In the genomic region with DNA sequence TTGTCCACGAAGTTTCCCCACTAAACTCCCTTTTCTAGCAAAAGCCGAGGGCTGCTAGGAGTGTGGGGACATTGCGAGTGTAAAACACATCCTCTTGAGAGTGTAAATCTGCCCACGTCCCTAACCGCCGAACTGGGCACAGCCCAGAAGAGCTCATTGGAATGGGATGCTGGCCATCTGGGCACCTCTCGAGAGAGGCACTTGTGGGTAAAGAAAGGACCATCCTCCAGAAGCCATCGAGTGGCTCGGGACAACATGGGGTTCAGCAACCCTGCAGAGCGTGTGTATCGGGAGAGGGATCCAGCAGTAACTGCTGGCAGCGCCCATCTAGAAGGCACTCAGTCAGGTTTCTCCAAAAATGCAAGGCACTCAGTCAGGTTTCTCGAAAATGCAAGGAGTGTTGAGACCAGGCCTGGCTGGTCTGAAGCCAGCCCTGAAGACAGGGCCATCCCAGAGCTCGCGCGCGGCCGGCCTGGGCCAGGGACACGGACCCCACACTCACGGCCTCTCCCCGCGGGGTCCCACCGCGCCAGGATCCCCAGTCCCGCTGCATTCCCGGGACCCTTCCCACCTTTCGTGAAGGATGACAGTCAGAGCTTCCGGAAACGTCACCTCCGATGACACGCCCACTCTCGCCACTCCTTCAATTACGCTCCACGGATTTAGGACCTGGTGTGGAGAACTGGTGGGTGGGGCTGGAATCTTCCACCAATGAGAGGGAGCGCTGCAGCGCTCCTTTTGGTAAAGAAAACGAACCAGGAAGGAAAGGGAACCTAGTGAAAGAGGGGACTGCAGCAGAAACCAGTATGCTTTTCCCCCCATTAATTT, we compare ENCODE assay signal across 8 mouse cellular contexts. TPM values are rescaled to one million over a fixed set of nuclear protein-coding genes. Genes with fewer than 3 reads are reported as not detected.
DNase-seq lines count a peak whose midpoint lies in the region; ATAC-seq and TF ChIP-seq lines count a peak whose summit lies in the region.

No protein-coding gene starts in this region.

- ATAC-seq in forebrain, postnatal 0 days = peak; percentile 98
- ATAC-seq in lung, embryonic 15.5 days (ENCODE audit: borderline replicate concordance, extremely low read depth, low FRiP score, low TSS enrichment) = peak; percentile 95

- 3% methylated on average over 37 of the region's 37 CpGs for WGBS in cerebellum, adult 2 months
- 5% methylated on average over 37 of the region's 37 CpGs for WGBS in forebrain, postnatal 0 days
- 4% methylated on average over 37 of the region's 37 CpGs for WGBS in lung, embryonic 15.5 days

- H3K27ac ChIP-seq in MEL (ENCODE audit: control insufficient read depth, low read depth, low read length) = no peak overlapping the region
- H3K27ac ChIP-seq in cerebellum, adult 2 months (ENCODE audit: insufficient read depth, low read length) = peak overlapping the region; percentile 67
- H3K27ac ChIP-seq in forebrain, postnatal 0 days (ENCODE audit: low read depth, low read length) = peak overlapping the region; percentile 87
- H3K27ac ChIP-seq in lung, embryonic 15.5 days = peak overlapping the region; percentile 58

- peak; percentile 31 to 74; a peak in 3 of 4 replicates for TF ChIP-seq POLR2A in MEL (IDR thresholded peaks at IDR 0.05; ENCODE audit: control insufficient read depth in 1 of 2, insufficient read depth in 1 of 2, low read depth in 1 of 2, low read length in 2 of 2, poor library complexity in 1 of 2)
- TF ChIP-seq POLR2A in cerebellum, adult 2 months (IDR thresholded peaks at IDR 0.05; ENCODE audit: borderline replicate concordance, insufficient read depth, low read length) = peak; percentile 51; the same call in 1 of the 2 replicates

- H3K4me3 ChIP-seq in MEL (ENCODE audit: control insufficient read depth in 1 of 2, insufficient read depth in 1 of 2, low read depth in 2 of 2, low read length in 2 of 2) = peak overlapping the region; percentile 84 to 97
- peak overlapping the region; percentile 93 for H3K4me3 ChIP-seq in cerebellum, adult 2 months (replicated peaks; ENCODE audit: insufficient read depth, low read depth, low read length)
- H3K4me3 ChIP-seq in forebrain, postnatal 0 days (ENCODE audit: low read depth, low read length) = peak overlapping the region; percentile 60
- H3K4me3 ChIP-seq in lung, embryonic 15.5 days = peak overlapping the region; percentile 84

- no peak for TF ChIP-seq EP300 in MEL (IDR thresholded peaks at IDR 0.05; ENCODE audit: low read depth in 1 of 2, low read length in 2 of 2)

- peak overlapping the region; percentile 76 for H3K4me2 ChIP-seq in forebrain, postnatal 0 days (ENCODE audit: low read depth)
- H3K4me2 ChIP-seq in lung, embryonic 15.5 days = peak overlapping the region; percentile 79

- no peaks in the 10 kb centered on the region; the same call in 1 of the 2 replicates for H3K79me2 ChIP-seq in MEL (ENCODE audit: control insufficient read depth, insufficient read depth, low read length, poor library complexity)

- H3K27me3 ChIP-seq in MEL (ENCODE audit: control insufficient read depth in 1 of 2, insufficient read depth in 2 of 2, low read length in 2 of 2) = peaks cover 4 to 8% of the 10 kb centered on the region in 2 experiments; a peak in 3 of 4 replicates
- no peaks in the 10 kb centered on the region for H3K27me3 ChIP-seq in cerebellum, adult 2 months (ENCODE audit: control insufficient read depth, insufficient read depth, low read length)
- 0 out of 2 replicates have a peak, but pooled peaks cover 4% of the 10 kb centered on the region for H3K27me3 ChIP-seq in forebrain, postnatal 0 days (ENCODE audit: insufficient read depth, low read length)
- H3K27me3 ChIP-seq in lung, embryonic 15.5 days = peaks cover 5% of the 10 kb centered on the region; the same call in 1 of the 2 replicates

- DNase-seq in MEL (ENCODE audit: low read depth, low spot score) = peak; percentile 96
- DNase-seq in cerebellum, adult 2 months = peak; percentile 88 to 90
- peak; percentile 95 for DNase-seq in forebrain, postnatal 0 days
- peak; percentile 89 for DNase-seq in heart, postnatal 4 days
- peak; percentile 89 to 91 for DNase-seq in layer of hippocampus, adult 8-10 months (ENCODE audit: low spot score in 2 of 2)
- peak; percentile 81 for DNase-seq in ovary, adult 18-20 months (ENCODE audit: low spot score)
- peak; percentile 89 for DNase-seq in thymus, postnatal 0 days (ENCODE audit: low spot score)

- peak in 1 of 3 experiments; percentile 8; a peak in 1 of 6 replicates for TF ChIP-seq CTCF in MEL (IDR thresholded peaks at IDR 0.05 in 2 of 3, conservative IDR thresholded peaks at IDR 0.05 in 1 of 3; ENCODE audit: control insufficient read depth in 1 of 3, insufficient read depth in 1 of 3, low read depth in 2 of 3, low read length in 3 of 3, poor library complexity in 1 of 3, severe bottlenecking in 1 of 3)
- no peak for TF ChIP-seq CTCF in cerebellum, adult 2 months (IDR thresholded peaks at IDR 0.05; ENCODE audit: borderline replicate concordance, insufficient read depth, low read depth, low read length)
- TF ChIP-seq CTCF in forebrain, postnatal 0 days (IDR thresholded peaks at IDR 0.05; ENCODE audit: low read depth) = peak; percentile 39

- peaks cover 2 to 7% of the 10 kb centered on the region in 2 experiments; a peak in 3 of 4 replicates for H3K36me3 ChIP-seq in MEL (ENCODE audit: control insufficient read depth in 1 of 2, insufficient read depth in 2 of 2, low read length in 2 of 2)
- peaks cover 12% of the 10 kb centered on the region; the same call in 1 of the 2 replicates for H3K36me3 ChIP-seq in forebrain, postnatal 0 days (ENCODE audit: insufficient read depth)
- H3K36me3 ChIP-seq in lung, embryonic 15.5 days = no peaks in the 10 kb centered on the region

- TF ChIP-seq RAD21 in MEL (IDR thresholded peaks at IDR 0.05; ENCODE audit: low read depth, low read length) = no peak

- H3K9me3 ChIP-seq in MEL (replicated peaks; ENCODE audit: insufficient read depth, low read length) = no peaks in the 10 kb centered on the region
- H3K9me3 ChIP-seq in forebrain, postnatal 0 days (ENCODE audit: low read length) = no peaks in the 10 kb centered on the region
- H3K9me3 ChIP-seq in lung, embryonic 15.5 days = no peaks in the 10 kb centered on the region

- H3K9ac ChIP-seq in MEL (ENCODE audit: control insufficient read depth, low read depth, low read length, poor library complexity, severe bottlenecking) = peak overlapping the region; percentile 72
- H3K9ac ChIP-seq in forebrain, postnatal 0 days = peak overlapping the region; percentile 75
- H3K9ac ChIP-seq in lung, embryonic 15.5 days = peak overlapping the region; percentile 83

- H3K4me1 ChIP-seq in MEL (ENCODE audit: control insufficient read depth in 1 of 2, insufficient read depth in 2 of 2, low read length in 2 of 2) = peaks cover 3 to 4% of the 10 kb centered on the region in 2 experiments; a peak in 3 of 4 replicates
- H3K4me1 ChIP-seq in cerebellum, adult 2 months (ENCODE audit: control insufficient read depth, insufficient read depth, low read length) = peaks cover 24% of the 10 kb centered on the region
- peaks cover 7% of the 10 kb centered on the region; the same call in 1 of the 2 replicates for H3K4me1 ChIP-seq in forebrain, postnatal 0 days (ENCODE audit: insufficient read depth)
- H3K4me1 ChIP-seq in lung, embryonic 15.5 days = peaks cover 10% of the 10 kb centered on the region

TF ChIP-seq in MEL, 35 proteins besides CTCF, POLR2A, EP300 and RAD21 (continues in another document):
- TF ChIP-seq TAL1 (IDR thresholded peaks at IDR 0.05; ENCODE audit: low read length) (no peak), CHD2 (IDR thresholded peaks at IDR 0.05; ENCODE audit: low read length) (no peak), HCFC1 (IDR thresholded peaks at IDR 0.05; ENCODE audit: low read depth, low read length) (peak; percentile 78), ZMIZ1 (IDR thresholded peaks at IDR 0.05; ENCODE audit: low read depth, low read length) (no peak), ZNF384 (IDR thresholded peaks at IDR 0.05; ENCODE audit: low read depth, low read length) (no peak), TCF12 (IDR thresholded peaks at IDR 0.05; ENCODE audit: low read depth, low read length) (peak; percentile 44; the same call in 1 of the 2 replicates), ZC3H11A (IDR thresholded peaks at IDR 0.05; ENCODE audit: low read depth, low read length) (no peak), E2F4 (IDR thresholded peaks at IDR 0.05; ENCODE audit: borderline replicate concordance, low read depth, low read length) (no peak), CHD1 (IDR thresholded peaks at IDR 0.05; ENCODE audit: low read depth, low read length) (no peak), MAFK (IDR thresholded peaks at IDR 0.05; ENCODE audit: borderline replicate concordance, low read depth, low read length) (no peak), TBP (IDR thresholded peaks at IDR 0.05; ENCODE audit: low read depth, low read length) (peak; percentile 80), MAX (IDR thresholded peaks at IDR 0.05; ENCODE audit: low read length) (0 out of 2 replicates have a peak, but pooled peaks have one; percentile 43), RCOR1 (IDR thresholded peaks at IDR 0.05; ENCODE audit: low read depth, low read length) (no peak)

RNA-seq across cellular contexts. Expression of a gene that starts 0.5 kb away (rescaled TPM):
- total RNA-seq in MEL (2012; rRNA removed) = 4.0 and 4.8 TPM in 2 replicates
- polyA plus RNA-seq in MEL (2012; ENCODE audit: insufficient read depth in 1 of 2, insufficient read length in 2 of 2, low read depth in 1 of 2, low replicate concordance in 2 of 2, missing spikeins in 1 of 2) = 10 to 100 TPM in 1 of 2 experiments, not detected in 1; 18.3 TPM
- 39.0 and 41.8 TPM in 2 replicates for polyA plus RNA-seq in cerebellum, adult 2 months (2012; rRNA removed)
- total RNA-seq in forebrain, postnatal 0 days (2014; rRNA removed) = 11.2 and 13.9 TPM in 2 replicates
- 64.7 and 72.3 TPM in 2 replicates for polyA plus RNA-seq in forebrain, postnatal 0 days (2015; fragmentation: Nextera tagmentation; extraction: Ambion mirVana)
- total RNA-seq in heart, postnatal 4 days (2021) = 10 to 100 TPM; 16.0 to 18.4 TPM
- total RNA-seq in layer of hippocampus, adult 8-10 months (2022) = 10 to 100 TPM; 36.2 to 39.9 (median 37.7) TPM
- polyA plus RNA-seq in lung, embryonic 15.5 days (2015; fragmentation: Nextera tagmentation; extraction: Ambion mirVana) = 21.0 and 23.3 TPM in 2 replicates
- 29.6 and 30.0 TPM in 2 replicates for polyA plus RNA-seq in thymus, postnatal 0 days (2015; fragmentation: Nextera tagmentation; extraction: Ambion mirVana)

RNA-seq across cellular contexts. Expression of a gene that starts 36.0 kb away (rescaled TPM):
- 0.27 TPM in 1 of 2 replicates, not detected in the other for total RNA-seq in MEL (2012; rRNA removed)
- polyA plus RNA-seq in MEL (2012; ENCODE audit: insufficient read depth in 1 of 2, insufficient read length in 2 of 2, low read depth in 1 of 2, low replicate concordance in 2 of 2, missing spikeins in 1 of 2) = under 1 TPM in 1 of 2 experiments, not detected in 1; 0.07 TPM
- 0.76 and 0.97 TPM in 2 replicates for polyA plus RNA-seq in cerebellum, adult 2 months (2012; rRNA removed)
- total RNA-seq in forebrain, postnatal 0 days (2014; rRNA removed) = 0.38 and 2.2 TPM in 2 replicates
- 1.0 and 1.6 TPM in 2 replicates for polyA plus RNA-seq in forebrain, postnatal 0 days (2015; fragmentation: Nextera tagmentation; extraction: Ambion mirVana)
- 10 to 100 TPM; 10.4 to 13.7 TPM for total RNA-seq in heart, postnatal 4 days (2021)
- total RNA-seq in layer of hippocampus, adult 8-10 months (2022) = not detected
- polyA plus RNA-seq in lung, embryonic 15.5 days (2015; fragmentation: Nextera tagmentation; extraction: Ambion mirVana) = 172 and 210 TPM in 2 replicates
- 1.6 and 2.1 TPM in 2 replicates for polyA plus RNA-seq in thymus, postnatal 0 days (2015; fragmentation: Nextera tagmentation; extraction: Ambion mirVana)

Comparison
In these comparisons a context has a peak if more than half of its experiments do, and no peak if none do; other contexts are left out.
1. RNA of a gene that starts 36.0 kb away (polyA plus RNA-seq): 172 to 210 TPM in lung, embryonic 15.5 days; 1.6 to 2.1 TPM in thymus, postnatal 0 days, 1.0 to 1.6 TPM in forebrain, postnatal 0 days, 0.76 to 0.97 TPM in cerebellum, adult 2 months and 0.07 TPM in MEL; every median in the first group is over 10 times any median in the second.
2. Peak in every context shown above with its lines, with median percentiles within 50 percentile points of each other: DNase-seq, H3K4me3 ChIP-seq and H3K9ac ChIP-seq.